Mouse (Mus musculus): ENCODE measurements around the gene Olfr1223. TPM values are rescaled to one million over a fixed set of nuclear protein-coding genes. Genes with fewer than 3 reads are reported as not detected.
"Not testable (repeated sequence)": the region's sequence is repeated elsewhere in the genome, so short reads cannot be mapped to it uniquely, and the experiment has no call there.

The Olfr1223 gene
- not detected in 2 replicates for polyA plus RNA-seq (2014; fragmentation: Nextera tagmentation; extraction: Ambion mirVana)

GRCm38 (mm10) chr2:89151460-89151859 is at the start of gene Olfr1223:
TSS of gene Olfr1223 (minus strand) at chr2:89151560.
- Histone ChIP-seq H3K27me3 (replicated peaks; ENCODE audit: control insufficient read depth, insufficient read depth, low read length) (no peaks in the 10 kb centered on the region), H3K27ac (ENCODE audit: low read depth) (no peak within 1 kb of the TSS), H3K4me2 (ENCODE audit: low read length) (no peak within 1 kb of the TSS), H3K9ac (ENCODE audit: low read length) (no peak within 1 kb of the TSS), H3K9me3 (ENCODE audit: control insufficient read depth, low read length) (no peaks in the 10 kb centered on the region), H3K36me3 (ENCODE audit: control insufficient read depth, insufficient read depth, low read length) (no peaks in the 10 kb centered on the region), H3K4me3 (ENCODE audit: low read depth, low read length) (no peak within 1 kb of the TSS), H3K4me1 (replicated peaks; ENCODE audit: control insufficient read depth, insufficient read depth, low read length) (no peaks in the 10 kb centered on the region)
- no peak for DNase-seq (ENCODE audit: low spot score)
- ATAC-seq (replicated peaks; ENCODE audit: low FRiP score, low TSS enrichment, low read depth) = no peak
- WGBS = 77% methylated on average over 1 of the region's 1 CpGs

GRCm38 (mm10) chr2:89199948-89200347 is 48.6 kb upstream of the Olfr1223 start, which contains the start of gene Olfr1226:
TSS of gene Olfr1226 (minus strand) at chr2:89200048.
- WGBS = 68% methylated on average over 2 of the region's 2 CpGs
- Histone ChIP-seq H3K9ac (ENCODE audit: low read length) (no peak within 1 kb of the TSS), H3K9me3 (ENCODE audit: control insufficient read depth, low read length) (no peaks in the 10 kb centered on the region), H3K4me1 (replicated peaks; ENCODE audit: control insufficient read depth, insufficient read depth, low read length) (no peaks in the 10 kb centered on the region), H3K27me3 (replicated peaks; ENCODE audit: control insufficient read depth, insufficient read depth, low read length) (no peaks in the 10 kb centered on the region), H3K36me3 (ENCODE audit: control insufficient read depth, insufficient read depth, low read length) (no peaks in the 10 kb centered on the region), H3K27ac (ENCODE audit: low read depth) (no peak within 1 kb of the TSS), H3K4me2 (ENCODE audit: low read length) (no peak within 1 kb of the TSS), H3K4me3 (ENCODE audit: low read depth, low read length) (no peak within 1 kb of the TSS)
- ATAC-seq (replicated peaks; ENCODE audit: low FRiP score, low TSS enrichment, low read depth) (no peak), DNase-seq (ENCODE audit: low spot score) (no peak)

DNA sequence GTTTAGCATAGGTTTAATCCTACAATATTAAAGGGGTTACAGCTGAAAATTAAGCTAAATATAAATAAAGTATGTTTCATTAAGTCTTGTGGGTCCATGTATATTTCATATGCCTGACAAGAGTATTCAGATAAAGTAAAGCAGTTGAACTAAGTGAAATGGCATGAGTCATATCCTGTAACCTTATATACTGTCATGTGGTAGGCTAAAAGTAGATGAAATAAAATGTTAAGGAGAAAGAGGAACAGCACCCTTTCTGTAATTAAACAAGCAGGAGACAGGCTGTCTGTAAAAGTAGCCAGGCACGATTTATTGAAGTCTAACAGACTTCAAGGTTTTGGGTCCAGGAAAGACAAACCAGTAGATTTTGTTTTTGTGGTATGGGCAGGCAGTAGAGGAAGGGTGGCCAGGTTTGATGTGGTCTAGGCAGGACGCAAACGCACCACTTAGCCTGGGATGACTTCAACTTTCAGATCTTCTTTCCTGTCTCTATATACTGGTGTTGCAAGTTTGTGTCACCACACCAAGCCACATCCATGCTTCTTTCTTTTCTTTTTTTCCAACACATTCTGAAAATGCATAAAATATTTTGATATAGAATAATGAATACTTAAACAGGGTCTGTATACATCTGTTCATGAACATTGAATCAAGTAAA is 45.1 kb upstream of the Olfr1223 start:
- Histone ChIP-seq H3K9ac (ENCODE audit: low read length) (no peak overlapping the region), H3K4me2 (ENCODE audit: low read length) (no peak overlapping the region), H3K4me1 (replicated peaks; ENCODE audit: control insufficient read depth, insufficient read depth, low read length) (no peaks in the 10 kb centered on the region), H3K9me3 (ENCODE audit: control insufficient read depth, low read length) (no peaks in the 10 kb centered on the region), H3K27me3 (replicated peaks; ENCODE audit: control insufficient read depth, insufficient read depth, low read length) (no peaks in the 10 kb centered on the region), H3K36me3 (ENCODE audit: control insufficient read depth, insufficient read depth, low read length) (no peaks in the 10 kb centered on the region), H3K4me3 (ENCODE audit: low read depth, low read length) (no peak overlapping the region), H3K27ac (ENCODE audit: low read depth) (no peak overlapping the region)
- 87% methylated on average over 3 of the region's 3 CpGs for WGBS
- no peak for ATAC-seq (replicated peaks; ENCODE audit: low FRiP score, low TSS enrichment, low read depth)
- DNase-seq (ENCODE audit: low spot score) = no peak

- WGBS = 85% methylated on average over 1 of the region's 1 CpGs
- ATAC-seq (replicated peaks; ENCODE audit: low FRiP score, low TSS enrichment, low read depth) (no peak), DNase-seq (ENCODE audit: low spot score) (no peak)
- no peaks in the 10 kb centered on the region for H3K36me3 ChIP-seq (ENCODE audit: control insufficient read depth, insufficient read depth, low read length)
- H3K4me1 ChIP-seq (replicated peaks; ENCODE audit: control insufficient read depth, insufficient read depth, low read length) = no peaks in the 10 kb centered on the region
- H3K27me3 ChIP-seq (replicated peaks; ENCODE audit: control insufficient read depth, insufficient read depth, low read length) = no peaks in the 10 kb centered on the region
- H3K9me3 ChIP-seq (ENCODE audit: control insufficient read depth, low read length) = no peaks in the 10 kb centered on the region
- H3K4me3 ChIP-seq (ENCODE audit: low read depth, low read length) = no peak within 1 kb of the TSS
- H3K27ac ChIP-seq (ENCODE audit: low read depth) = no peak within 1 kb of the TSS
- no peak within 1 kb of the TSS for H3K4me2 ChIP-seq (ENCODE audit: low read length)
- H3K9ac ChIP-seq (ENCODE audit: low read length) = no peak within 1 kb of the TSS
Observed at GRCm38 (mm10) chr2:89174569-89174968, 23.2 kb upstream of the Olfr1223 start, which contains the start of gene Olfr1225. TSS of gene Olfr1225 (minus strand) at chr2:89174669.

DNA sequence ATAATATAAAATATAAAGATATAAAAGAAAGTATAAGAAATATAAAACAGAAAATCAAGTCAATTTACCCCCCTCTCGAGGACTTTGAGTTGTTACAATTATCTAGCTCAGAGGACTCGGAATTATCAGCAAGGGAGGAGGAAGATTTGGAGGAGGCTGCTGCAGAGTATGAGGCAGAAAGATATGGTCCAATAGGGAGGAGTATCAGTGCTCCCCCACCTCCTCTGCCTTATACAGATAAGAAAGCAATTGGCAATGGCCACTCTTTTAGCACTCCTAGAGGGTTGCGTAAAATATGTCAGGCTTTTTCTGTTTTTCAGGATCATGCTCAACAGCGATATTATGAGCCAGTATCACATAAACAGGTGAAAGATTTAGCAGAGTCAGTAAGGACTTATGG is 13.4 kb upstream of the Olfr1223 start:
- DNase-seq (ENCODE audit: low spot score); H3K36me3 ChIP-seq (ENCODE audit: control insufficient read depth, insufficient read depth, low read length); H3K4me3 ChIP-seq (ENCODE audit: low read depth, low read length); H3K4me2 ChIP-seq (ENCODE audit: low read length); ATAC-seq (replicated peaks; ENCODE audit: low FRiP score, low TSS enrichment, low read depth); H3K27me3 ChIP-seq (replicated peaks; ENCODE audit: control insufficient read depth, insufficient read depth, low read length); H3K9me3 ChIP-seq (ENCODE audit: control insufficient read depth, low read length); H3K4me1 ChIP-seq (replicated peaks; ENCODE audit: control insufficient read depth, insufficient read depth, low read length); H3K27ac ChIP-seq (ENCODE audit: low read depth); H3K9ac ChIP-seq (ENCODE audit: low read length): not testable (repeated sequence)
- 96% methylated on average over 4 of the region's 4 CpGs for WGBS

DNA sequence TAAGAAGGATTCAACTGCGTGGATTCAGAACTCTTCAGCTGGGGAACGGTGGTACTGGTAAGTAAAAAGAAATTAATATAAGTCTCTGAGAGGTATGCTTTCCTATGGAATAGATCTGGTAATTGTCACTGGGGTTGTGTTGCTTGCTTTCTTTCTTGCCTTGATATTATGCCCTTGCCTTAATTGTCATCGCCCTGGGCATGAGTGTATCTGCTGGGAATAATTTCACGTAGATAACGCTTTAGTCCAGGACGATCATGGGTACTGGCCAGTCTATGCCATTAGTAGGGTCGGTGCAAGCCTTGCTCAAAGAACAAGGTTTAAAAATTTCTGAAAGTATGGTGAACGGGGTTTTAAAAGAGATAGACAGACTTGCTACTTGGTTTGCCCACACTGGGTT is 12.6 kb upstream of the Olfr1223 start, which contains the start of gene Olfr1224-ps1:
TSS of gene Olfr1224-ps1 (minus strand) at position 101 of the 400 bp plus-strand sequence.
- H3K9me3 ChIP-seq (ENCODE audit: control insufficient read depth, low read length); DNase-seq (ENCODE audit: low spot score); H3K27ac ChIP-seq (ENCODE audit: low read depth); H3K4me2 ChIP-seq (ENCODE audit: low read length); H3K27me3 ChIP-seq (replicated peaks; ENCODE audit: control insufficient read depth, insufficient read depth, low read length); H3K4me1 ChIP-seq (replicated peaks; ENCODE audit: control insufficient read depth, insufficient read depth, low read length); H3K4me3 ChIP-seq (ENCODE audit: low read depth, low read length); H3K9ac ChIP-seq (ENCODE audit: low read length); H3K36me3 ChIP-seq (ENCODE audit: control insufficient read depth, insufficient read depth, low read length); ATAC-seq (replicated peaks; ENCODE audit: low FRiP score, low TSS enrichment, low read depth): not testable (repeated sequence)
- WGBS = 94% methylated on average over 8 of the region's 8 CpGs

DNA sequence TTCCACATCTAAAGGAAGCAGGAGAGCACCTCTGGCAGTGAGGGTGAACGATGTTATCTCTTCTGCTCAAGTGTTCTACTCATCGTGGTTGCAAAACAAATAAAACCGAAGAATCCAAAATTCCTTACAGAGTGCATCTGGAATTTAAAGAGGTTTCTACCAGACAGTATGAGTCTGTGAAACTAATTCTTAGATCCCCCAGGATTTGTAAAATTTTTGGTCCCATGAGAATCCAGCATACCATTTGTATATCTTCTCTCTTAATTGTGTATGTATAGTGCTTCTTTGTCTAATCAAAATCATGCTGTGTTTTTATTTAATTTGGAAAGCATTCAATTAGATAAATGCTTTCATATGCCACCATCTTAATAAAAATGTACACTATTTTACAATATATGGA is 18.4 kb downstream of the Olfr1223 start, which contains the start of gene Olfr1222:
TSS of gene Olfr1222 (minus strand) at position 101 of the 400 bp plus-strand sequence.
- 57% methylated on average over 3 of the region's 3 CpGs for WGBS
- H3K36me3 ChIP-seq (ENCODE audit: control insufficient read depth, insufficient read depth, low read length) = no peaks in the 10 kb centered on the region
- H3K9ac ChIP-seq (ENCODE audit: low read length) = no peak within 1 kb of the TSS
- no peaks in the 10 kb centered on the region for H3K9me3 ChIP-seq (ENCODE audit: control insufficient read depth, low read length)
- no peak within 1 kb of the TSS for H3K27ac ChIP-seq (ENCODE audit: low read depth)
- no peaks in the 10 kb centered on the region for H3K4me1 ChIP-seq (replicated peaks; ENCODE audit: control insufficient read depth, insufficient read depth, low read length)
- DNase-seq (ENCODE audit: low spot score) (no peak), ATAC-seq (replicated peaks; ENCODE audit: low FRiP score, low TSS enrichment, low read depth) (no peak)
- no peak within 1 kb of the TSS for H3K4me2 ChIP-seq (ENCODE audit: low read length)
- H3K27me3 ChIP-seq (replicated peaks; ENCODE audit: control insufficient read depth, insufficient read depth, low read length) = no peaks in the 10 kb centered on the region
- no peak within 1 kb of the TSS for H3K4me3 ChIP-seq (ENCODE audit: low read depth, low read length)

DNA sequence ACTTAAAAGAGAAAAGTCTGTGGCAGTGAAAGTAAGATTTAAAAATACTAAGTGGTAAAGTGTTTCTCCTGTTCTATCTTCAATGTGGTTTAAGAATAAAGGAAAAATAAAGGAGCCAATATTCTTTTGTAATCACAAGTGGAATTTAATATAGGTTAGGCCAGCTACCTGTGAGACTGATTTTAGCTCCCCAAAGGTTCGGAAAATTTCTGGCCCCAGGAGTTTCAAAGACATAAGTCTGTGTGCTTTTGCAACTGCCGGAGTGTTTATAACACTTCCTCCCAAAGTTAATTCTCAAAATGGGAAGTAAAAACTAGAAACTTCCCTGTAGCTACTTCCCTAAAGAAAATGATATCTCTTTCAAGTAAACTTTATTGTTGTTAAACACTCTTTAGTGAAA is 34.2 kb downstream of the Olfr1223 start, which contains the start of gene Olfr1221:
TSS of gene Olfr1221 (minus strand) at position 101 of the 400 bp plus-strand sequence.
- no peaks in the 10 kb centered on the region for H3K4me1 ChIP-seq (replicated peaks; ENCODE audit: control insufficient read depth, insufficient read depth, low read length)
- H3K4me2 ChIP-seq (ENCODE audit: low read length) = no peak within 1 kb of the TSS
- H3K9ac ChIP-seq (ENCODE audit: low read length) = no peak within 1 kb of the TSS
- no peaks in the 10 kb centered on the region for H3K9me3 ChIP-seq (ENCODE audit: control insufficient read depth, low read length)
- no peak within 1 kb of the TSS for H3K27ac ChIP-seq (ENCODE audit: low read depth)
- DNase-seq (ENCODE audit: low spot score) (no peak), ATAC-seq (replicated peaks; ENCODE audit: low FRiP score, low TSS enrichment, low read depth) (no peak)
- no peak within 1 kb of the TSS for H3K4me3 ChIP-seq (ENCODE audit: low read depth, low read length)
- no peaks in the 10 kb centered on the region for H3K36me3 ChIP-seq (ENCODE audit: control insufficient read depth, insufficient read depth, low read length)
- H3K27me3 ChIP-seq (replicated peaks; ENCODE audit: control insufficient read depth, insufficient read depth, low read length) = no peaks in the 10 kb centered on the region
- WGBS = 72% methylated on average over 2 of the region's 2 CpGs

DNA sequence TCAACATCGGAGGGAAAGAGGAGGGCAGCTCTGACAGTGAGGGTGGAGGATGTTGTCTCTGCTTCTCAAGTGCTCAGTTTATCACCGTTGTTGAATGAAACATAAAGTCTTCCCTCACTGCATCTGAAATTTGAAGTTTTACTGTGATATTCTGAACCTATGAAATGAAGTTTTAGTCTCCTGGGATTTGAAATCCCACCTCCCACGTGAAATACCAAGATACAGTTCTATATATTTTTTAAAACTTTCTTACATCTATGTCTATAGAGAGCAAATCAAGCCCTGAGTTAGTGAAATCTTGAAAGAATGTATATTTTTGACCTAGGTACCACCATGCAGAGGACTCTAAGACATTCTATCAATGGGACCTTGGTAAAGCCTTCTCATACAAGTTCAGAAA is 44.6 kb downstream of the Olfr1223 start, which contains the start of gene Olfr1220:
TSS of gene Olfr1220 (minus strand) at position 101 of the 400 bp plus-strand sequence.
- H3K27ac ChIP-seq (ENCODE audit: low read depth) = no peak within 1 kb of the TSS
- no peak within 1 kb of the TSS for H3K9ac ChIP-seq (ENCODE audit: low read length)
- no peak for DNase-seq (ENCODE audit: low spot score)
- no peak within 1 kb of the TSS for H3K4me3 ChIP-seq (ENCODE audit: low read depth, low read length)
- no peaks in the 10 kb centered on the region for H3K27me3 ChIP-seq (replicated peaks; ENCODE audit: control insufficient read depth, insufficient read depth, low read length)
- H3K9me3 ChIP-seq (ENCODE audit: control insufficient read depth, low read length) = no peaks in the 10 kb centered on the region
- ATAC-seq (replicated peaks; ENCODE audit: low FRiP score, low TSS enrichment, low read depth) = no peak
- 68% methylated on average over 3 of the region's 3 CpGs for WGBS
- H3K4me2 ChIP-seq (ENCODE audit: low read length) = no peak within 1 kb of the TSS
- no peaks in the 10 kb centered on the region for H3K4me1 ChIP-seq (replicated peaks; ENCODE audit: control insufficient read depth, insufficient read depth, low read length)
- H3K36me3 ChIP-seq (ENCODE audit: control insufficient read depth, insufficient read depth, low read length) = no peaks in the 10 kb centered on the region
